Mouse (Mus musculus) cerebellum, adult 18-20 months (tissue): Measurements from ENCODE around the gene Ube2g2.
A peak's percentile ranks its signal among the peaks of the same experiment; 100 is the strongest.

Source experiments
- DNase-seq, 2 experiments: peaks; one replicate each; pipeline ENCODE4 v3.0.0; 2021

Gene Ube2g2

DNA sequence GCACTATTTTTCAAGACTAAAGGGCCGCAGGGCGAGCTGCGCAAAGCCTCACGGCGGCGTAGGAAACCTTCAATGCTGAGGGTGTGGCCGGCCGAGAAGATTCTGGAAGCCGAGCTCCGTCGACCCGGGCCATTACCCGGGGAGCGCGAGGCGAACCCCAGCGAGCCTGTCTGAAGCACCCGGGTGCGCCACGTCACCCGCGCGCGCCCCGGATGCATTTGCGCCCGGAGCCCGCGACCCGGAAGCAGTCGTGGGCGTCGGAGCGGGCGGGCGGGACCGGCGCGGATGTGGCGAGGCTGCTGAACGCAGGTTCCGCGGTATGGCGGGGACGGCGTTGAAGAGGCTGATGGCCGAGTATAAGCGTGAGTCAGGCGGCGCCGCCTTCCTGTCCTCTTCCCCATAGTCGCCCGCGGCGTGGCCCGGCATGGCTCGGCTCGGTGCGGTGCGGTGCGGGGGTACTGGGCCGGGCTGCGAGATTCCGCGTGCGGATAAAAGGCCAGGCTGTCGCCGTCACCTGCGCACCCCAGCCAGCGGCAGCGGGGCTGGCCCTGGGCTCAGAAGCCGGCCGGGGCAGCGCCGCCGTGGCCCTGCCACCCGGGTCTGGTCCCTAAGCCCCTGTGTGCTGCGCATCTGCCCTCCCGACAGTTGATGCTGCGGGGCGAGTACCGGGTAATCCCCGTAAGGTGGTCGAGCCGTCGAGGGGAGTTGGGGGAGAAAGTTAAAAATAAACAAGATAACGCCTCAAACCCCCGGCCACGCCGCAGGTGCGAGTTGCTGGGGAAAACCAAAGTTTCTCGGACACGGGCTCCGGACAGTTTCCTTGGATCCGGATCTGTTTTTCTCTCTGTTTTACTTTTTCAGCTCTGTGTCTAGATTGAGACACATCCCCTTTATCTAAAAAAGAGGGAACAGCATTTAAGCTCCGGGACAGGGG lies at the start of gene Ube2g2:
Gene Ube2g2 (plus strand): TSS at position 221 of the 934 bp plus-strand sequence.
- peak; percentile 88 to 97 for DNase-seq

- DNase-seq: no peak
These were observed 48.9 kb upstream of the Ube2g2 start for GRCm38 (mm10) chr10:77573162-77573561.

GRCm38 (mm10) chr10:77580027-77580920 lies 41.8 kb upstream of the Ube2g2 start:
- DNase-seq: no peak

DNA sequence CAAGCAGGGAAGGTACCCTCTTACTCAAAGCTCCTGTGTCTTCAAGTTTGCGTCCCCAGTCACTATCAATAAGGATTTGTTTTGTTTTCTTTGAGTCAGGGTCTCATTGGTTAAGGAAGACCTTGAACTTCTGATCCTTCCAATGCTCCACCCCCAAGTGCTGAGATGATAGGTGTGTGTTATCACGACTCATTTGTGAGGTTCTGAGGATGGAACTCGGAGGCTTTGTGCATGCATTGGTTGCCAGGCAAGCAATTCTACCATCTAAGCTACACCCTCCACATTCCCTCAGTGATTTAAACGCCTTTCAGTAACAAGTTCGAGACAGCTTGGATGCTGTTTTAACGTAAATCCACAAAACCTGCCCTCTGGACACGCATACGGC lies 41.1 kb upstream of the Ube2g2 start:
- DNase-seq: no peak

GRCm38 (mm10) chr10:77581408-77582284 lies 40.4 kb upstream of the Ube2g2 start, which contains the start of gene Pttg1ip:
Pttg1ip (plus strand) TSS chr10:77581720.
- peak; percentile 96 to 97 for DNase-seq

- peak in 1 of 2 experiments; percentile 29 for DNase-seq
These were observed 39.8 kb upstream of the Ube2g2 start for GRCm38 (mm10) chr10:77582285-77582618.

DNA sequence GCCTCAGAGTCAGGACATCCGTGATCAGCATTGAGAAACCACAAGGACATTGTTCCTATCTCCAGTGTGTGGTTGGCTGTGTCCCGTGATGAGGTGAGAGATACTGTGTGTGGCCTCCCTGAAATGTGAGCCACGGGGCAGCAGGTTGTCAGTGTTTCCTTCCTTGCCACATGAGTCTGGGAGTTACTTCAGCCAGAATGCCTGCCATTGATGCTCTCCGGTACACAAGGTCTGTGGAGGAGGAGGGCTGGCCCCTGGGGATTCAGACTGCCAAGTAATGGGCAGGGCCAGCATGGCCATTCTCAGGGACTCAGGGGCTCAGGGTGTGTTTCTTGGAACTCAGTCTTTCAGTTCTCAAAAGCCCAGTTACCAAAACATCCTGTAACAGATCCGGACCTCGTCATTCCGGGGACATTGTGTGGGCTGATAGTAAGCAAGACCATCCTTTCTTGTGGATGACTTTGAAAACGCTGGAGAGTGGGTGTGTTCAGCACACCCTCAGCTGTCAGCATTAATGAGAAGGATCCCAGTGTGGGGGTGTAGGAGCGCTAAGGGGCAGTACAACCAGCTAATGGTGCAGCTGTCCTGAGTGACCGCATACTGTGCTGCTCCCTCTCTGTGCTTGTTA lies 38.2 kb upstream of the Ube2g2 start:
- DNase-seq: no peak

DNA sequence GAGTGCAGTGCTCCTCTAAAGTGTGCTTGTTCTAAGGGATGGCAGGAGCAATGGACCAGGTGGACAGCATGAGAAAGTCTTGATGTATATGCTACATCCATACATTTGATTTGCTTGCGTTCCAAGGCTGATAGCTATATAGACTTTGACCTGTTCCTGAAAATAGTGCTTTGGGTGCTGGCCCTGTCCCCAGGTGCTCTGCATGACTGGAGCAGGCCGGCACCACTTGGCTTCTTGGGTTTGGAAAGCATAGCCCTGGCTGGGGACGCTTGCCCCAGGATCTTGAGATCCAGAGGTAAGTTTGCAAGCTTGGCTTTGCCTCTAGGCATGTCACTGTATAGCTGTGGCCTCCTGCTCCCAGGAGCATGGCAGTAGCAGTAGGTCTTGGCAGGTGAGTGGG lies 35.4 kb upstream of the Ube2g2 start:
- no peak for DNase-seq

GRCm38 (mm10) chr10:77587091-77587775 lies 34.8 kb upstream of the Ube2g2 start:
- DNase-seq: no peak

GRCm38 (mm10) chr10:77588036-77588435 lies 34.0 kb upstream of the Ube2g2 start:
- no peak for DNase-seq

DNA sequence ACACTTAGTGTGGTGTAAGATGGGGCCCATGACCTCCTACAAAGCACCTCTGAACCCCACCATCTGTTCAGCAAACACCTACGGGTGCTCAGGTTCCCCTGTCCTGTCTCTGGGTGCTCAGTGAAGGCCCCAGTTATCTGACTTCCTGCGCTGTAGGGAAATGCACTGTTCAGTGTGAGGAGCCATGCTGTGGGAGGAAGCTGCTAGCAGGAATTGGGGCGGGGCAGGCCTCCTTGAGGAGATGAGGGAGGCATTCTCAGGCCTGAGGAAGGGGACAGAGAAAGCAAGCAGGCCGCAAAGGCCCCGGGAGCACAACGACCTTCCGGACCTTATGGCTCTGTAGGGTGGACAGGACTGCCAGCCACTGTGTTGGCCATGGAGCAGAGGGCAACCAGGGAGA lies 33.0 kb upstream of the Ube2g2 start:
- no peak for DNase-seq

DNA sequence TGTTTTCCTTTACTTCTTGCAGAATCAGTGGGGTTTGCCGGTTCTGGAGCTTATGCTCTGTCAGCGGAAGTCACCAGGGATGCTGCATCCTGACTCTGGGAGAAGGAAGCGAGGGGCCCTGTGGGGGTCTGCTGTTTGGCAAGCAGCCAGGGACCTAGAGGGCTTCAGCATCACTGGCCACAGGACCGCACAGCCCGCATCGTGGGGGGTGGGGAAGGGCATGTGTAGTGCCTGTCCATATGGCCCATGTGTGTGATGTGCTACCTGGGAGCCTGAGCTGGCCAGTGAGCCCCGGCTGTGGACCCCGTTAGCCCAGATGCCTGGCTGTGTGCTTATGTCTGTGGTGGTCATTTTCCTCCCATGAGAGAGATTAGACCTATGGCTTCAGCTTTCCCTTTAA lies 32.3 kb upstream of the Ube2g2 start:
- no peak for DNase-seq

DNA sequence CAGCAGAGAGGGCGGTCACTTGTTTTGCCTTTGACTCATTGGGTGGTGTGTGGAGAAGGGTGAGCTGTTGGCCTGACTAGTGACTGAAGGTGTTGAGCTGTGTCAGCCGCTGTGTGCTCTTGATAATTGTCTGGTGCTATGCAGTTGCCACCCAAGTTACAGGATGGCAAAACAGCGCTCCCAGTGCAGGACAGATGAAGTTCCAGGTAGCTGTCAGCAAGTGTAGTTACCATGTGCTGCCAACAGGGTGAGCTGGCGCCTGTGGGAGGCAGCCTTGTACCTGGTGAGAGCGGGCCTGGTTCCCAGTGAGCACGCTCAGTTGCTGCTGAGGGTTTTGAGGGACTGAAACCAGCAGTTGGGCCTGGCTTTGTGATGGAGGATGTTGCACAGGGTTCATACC lies 31.3 kb upstream of the Ube2g2 start:
- peak; percentile 70 to 73 for DNase-seq

DNA sequence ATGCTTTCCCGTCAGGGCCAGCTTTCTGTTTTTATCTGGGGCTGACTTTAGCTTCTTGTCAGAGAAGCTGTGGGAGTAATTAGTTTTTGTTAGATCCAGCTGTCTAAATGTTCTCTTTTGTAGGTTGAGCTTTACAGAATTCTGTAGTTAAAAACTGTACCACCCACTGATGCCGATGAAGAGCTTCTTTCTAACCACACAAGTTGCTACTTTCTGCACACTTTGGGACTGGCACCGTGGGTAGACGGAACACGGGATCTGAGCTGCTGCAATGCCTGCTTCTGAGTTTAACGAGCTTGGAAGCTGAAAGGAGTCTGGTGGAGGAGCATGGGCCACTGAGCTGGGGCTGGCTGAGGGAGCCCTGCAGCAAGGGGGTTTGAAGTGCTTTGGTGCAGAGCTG lies 30.5 kb upstream of the Ube2g2 start:
- no peak for DNase-seq

GRCm38 (mm10) chr10:77596060-77596459 lies 26.0 kb upstream of the Ube2g2 start:
- DNase-seq: no peak

- no peak for DNase-seq
These were observed 19.1 kb upstream of the Ube2g2 start for GRCm38 (mm10) chr10:77603021-77603420.

DNA sequence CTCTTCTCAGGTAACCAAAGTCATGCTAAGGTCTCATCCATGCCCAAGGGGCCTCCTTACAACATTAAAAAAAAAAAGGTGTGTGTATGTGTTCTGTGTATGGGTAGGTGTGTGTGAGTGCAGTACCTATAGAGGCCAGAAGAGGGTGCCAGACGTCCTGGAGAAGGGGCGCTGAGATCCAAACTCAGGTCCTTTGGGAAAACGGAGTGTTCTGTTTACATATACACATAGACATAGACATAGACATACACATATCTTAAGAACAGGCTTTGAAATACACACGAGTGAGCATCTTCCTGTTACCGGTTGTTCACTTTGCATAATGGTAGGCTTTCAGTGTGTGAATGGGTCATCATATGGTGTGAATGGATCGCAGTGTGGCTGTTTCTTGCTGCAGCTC lies 18.0 kb upstream of the Ube2g2 start:
- no peak for DNase-seq

- no peak for DNase-seq
These were observed 17.1 kb upstream of the Ube2g2 start for GRCm38 (mm10) chr10:77604958-77605357.

- DNase-seq: peak; percentile 39 to 44
These were observed 16.7 kb upstream of the Ube2g2 start for GRCm38 (mm10) chr10:77605368-77605767.

DNA sequence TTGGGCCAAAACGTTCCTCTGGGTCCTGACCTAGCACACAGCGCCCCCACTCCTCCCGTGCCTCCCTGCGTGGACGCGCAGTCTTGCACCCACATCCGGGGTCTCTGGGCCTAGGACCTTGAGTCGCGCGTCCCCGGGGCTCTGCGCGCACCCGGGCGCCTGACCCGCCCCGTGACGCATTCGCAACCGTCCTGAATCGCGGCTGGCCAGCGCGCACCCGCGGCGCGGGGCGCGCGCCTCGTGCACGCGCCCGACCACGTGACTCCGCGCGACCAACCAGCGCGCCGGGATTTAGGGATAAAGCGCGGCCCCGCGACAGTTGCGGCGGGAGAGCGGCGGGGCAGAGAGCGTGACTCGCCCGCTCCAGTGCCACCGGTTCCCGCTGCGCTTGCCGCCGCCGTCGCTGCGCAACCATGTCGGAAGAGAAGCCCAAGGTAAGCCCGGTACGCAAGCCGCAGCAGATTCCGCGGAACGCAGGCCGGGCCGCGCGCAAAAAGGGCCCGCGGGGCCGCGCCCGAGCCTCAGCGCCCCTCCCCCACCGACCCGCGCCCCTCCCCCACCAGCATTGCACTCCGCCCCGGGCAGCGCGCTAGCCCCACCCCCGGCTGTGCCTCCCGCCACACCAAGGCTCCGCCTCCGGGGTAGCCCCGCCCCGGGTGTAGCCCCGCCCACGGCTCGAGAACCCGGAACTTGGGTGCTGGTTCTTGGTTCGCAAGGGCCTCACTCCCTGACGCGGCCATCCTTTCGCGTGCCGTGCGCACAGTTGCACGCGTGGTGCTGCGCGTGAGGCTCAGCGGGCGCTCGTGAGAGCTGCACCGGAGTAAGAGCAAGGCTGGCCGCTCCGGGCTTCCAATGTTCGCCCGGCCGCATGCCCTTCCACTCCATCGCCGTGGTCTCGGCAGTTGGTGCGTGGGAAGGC lies 15.9 kb upstream of the Ube2g2 start, which contains the start of the genes Sumo3 and Gm49325:
Gene Sumo3 (plus strand): TSS at position 190 of the 919 bp plus-strand sequence.
Gene Gm49325 (plus strand): TSS at position 290 of the 919 bp plus-strand sequence.
- peak; percentile 93 to 95 for DNase-seq
